Mouse (Mus musculus): ENCODE measurements around the gene Cars. TPM values are rescaled to one million over a fixed set of nuclear protein-coding genes. Genes with fewer than 3 reads are reported as not detected.
"Not testable (repeated sequence)": the region's sequence is repeated elsewhere in the genome, so short reads cannot be mapped to it uniquely, and the experiment has no call there.

Gene Cars
- polyA plus RNA-seq, 1 experiment from 2014 or later, result 69.7 TPM

DNA sequence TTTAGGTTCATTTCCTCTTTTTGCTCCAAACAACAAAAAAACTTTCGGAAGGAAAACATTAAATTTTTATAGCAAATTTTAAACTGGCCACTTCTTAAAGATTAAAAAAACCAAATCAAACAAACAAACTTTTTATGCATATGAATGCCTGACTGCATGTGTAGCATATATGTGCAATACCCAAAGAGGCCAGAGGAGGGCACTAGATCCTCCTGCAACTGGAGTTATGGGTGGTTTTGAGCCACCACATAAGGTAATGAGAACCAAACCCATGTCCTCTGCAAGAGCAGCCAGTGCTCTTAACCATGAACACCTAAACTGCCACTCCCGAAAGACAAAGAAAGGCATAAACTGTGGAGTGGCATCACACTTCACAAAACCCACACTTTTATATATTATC is 55.5 kb downstream of the Cars start:
- no peak for ATAC-seq (ENCODE audit: low FRiP score)

GRCm38 (mm10) chr7:143538671-143539070 is 61.2 kb downstream of the Cars start:
- no peak for ATAC-seq (ENCODE audit: low FRiP score)
- Histone ChIP-seq H3K27ac (ENCODE audit: low read depth, low read length) (no peak overlapping the region), H3K9me3 (ENCODE audit: control insufficient read depth, low read length) (no peaks in the 10 kb centered on the region), H3K9ac (ENCODE audit: low read depth, low read length) (no peak overlapping the region), H3K4me2 (replicated peaks; ENCODE audit: low read depth, low read length) (no peak overlapping the region), H3K27me3 (ENCODE audit: control insufficient read depth, insufficient read depth, low read length) (no peaks in the 10 kb centered on the region), H3K4me3 (ENCODE audit: low read depth, low read length) (no peak overlapping the region), H3K4me1 (replicated peaks; ENCODE audit: control insufficient read depth, insufficient read depth, low read length) (no peaks in the 10 kb centered on the region), H3K36me3 (ENCODE audit: control insufficient read depth, insufficient read depth, low read length) (peaks cover 8% of the 10 kb centered on the region)
- DNase-seq (ENCODE audit: low spot score), result no peak
- WGBS, result 77% methylated on average over 1 of the region's 1 CpGs

More for the DNA sequence above, 55.5 kb downstream of the Cars start:
- Histone ChIP-seq H3K4me2 (replicated peaks; ENCODE audit: low read depth, low read length) (no peak overlapping the region), H3K4me3 (ENCODE audit: low read depth, low read length) (no peak overlapping the region), H3K36me3 (ENCODE audit: control insufficient read depth, insufficient read depth, low read length) (no peaks in the 10 kb centered on the region), H3K4me1 (replicated peaks; ENCODE audit: control insufficient read depth, insufficient read depth, low read length) (no peaks in the 10 kb centered on the region), H3K9ac (ENCODE audit: low read depth, low read length) (no peak overlapping the region), H3K9me3 (ENCODE audit: control insufficient read depth, low read length) (no peaks in the 10 kb centered on the region), H3K27ac (ENCODE audit: low read depth, low read length) (no peak overlapping the region), H3K27me3 (ENCODE audit: control insufficient read depth, insufficient read depth, low read length) (no peaks in the 10 kb centered on the region)
- 91% methylated on average over 2 of the region's 2 CpGs for WGBS
- peak; percentile 69 for DNase-seq (ENCODE audit: low spot score)

- not testable (repeated sequence) for H3K4me2 ChIP-seq (replicated peaks; ENCODE audit: low read depth, low read length); H3K27me3 ChIP-seq (ENCODE audit: control insufficient read depth, insufficient read depth, low read length); ATAC-seq (ENCODE audit: low FRiP score); H3K4me1 ChIP-seq (replicated peaks; ENCODE audit: control insufficient read depth, insufficient read depth, low read length); H3K9me3 ChIP-seq (ENCODE audit: control insufficient read depth, low read length); H3K4me3 ChIP-seq (ENCODE audit: low read depth, low read length); DNase-seq (ENCODE audit: low spot score); H3K9ac ChIP-seq (ENCODE audit: low read depth, low read length); H3K27ac ChIP-seq (ENCODE audit: low read depth, low read length)
- 96% methylated on average over 6 of the region's 6 CpGs for WGBS
- H3K36me3 ChIP-seq (ENCODE audit: control insufficient read depth, insufficient read depth, low read length), result peaks cover 12% of the 10 kb centered on the region
These were observed 61.7 kb downstream of the Cars start for GRCm38 (mm10) chr7:143538229-143538628.

DNA sequence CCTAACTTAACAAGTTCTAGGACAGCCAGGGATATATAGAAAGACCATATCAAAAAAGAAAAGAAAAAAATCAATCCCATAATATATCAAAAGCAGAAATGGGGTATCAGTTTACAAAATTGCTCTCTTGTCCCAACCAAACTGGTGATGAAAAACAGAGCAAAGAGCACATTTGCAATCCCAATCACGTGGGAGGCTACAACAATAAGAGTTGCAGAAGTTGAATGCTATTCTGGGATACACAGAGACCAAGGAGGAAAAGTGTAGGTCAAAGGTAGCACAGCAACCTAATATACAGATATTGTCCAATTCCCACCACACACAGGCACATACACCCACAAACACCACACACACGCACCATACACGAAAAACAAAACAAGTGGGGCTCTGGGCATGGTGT is 63.6 kb downstream of the Cars start:
- Histone ChIP-seq H3K9me3 (ENCODE audit: control insufficient read depth, low read length) (no peaks in the 10 kb centered on the region), H3K36me3 (ENCODE audit: control insufficient read depth, insufficient read depth, low read length) (peaks cover 18% of the 10 kb centered on the region), H3K4me2 (replicated peaks; ENCODE audit: low read depth, low read length) (no peak overlapping the region), H3K4me1 (replicated peaks; ENCODE audit: control insufficient read depth, insufficient read depth, low read length) (no peaks in the 10 kb centered on the region), H3K4me3 (ENCODE audit: low read depth, low read length) (no peak overlapping the region), H3K27ac (ENCODE audit: low read depth, low read length) (no peak overlapping the region), H3K9ac (ENCODE audit: low read depth, low read length) (no peak overlapping the region), H3K27me3 (ENCODE audit: control insufficient read depth, insufficient read depth, low read length) (no peaks in the 10 kb centered on the region)
- DNase-seq (ENCODE audit: low spot score) (no peak), ATAC-seq (ENCODE audit: low FRiP score) (no peak)
- WGBS, result 90% methylated on average over 3 of the region's 3 CpGs

- DNase-seq (ENCODE audit: low spot score), result no peak
- H3K27me3 ChIP-seq (ENCODE audit: control insufficient read depth, insufficient read depth, low read length), result no peaks in the 10 kb centered on the region
- no peak for ATAC-seq (ENCODE audit: low FRiP score)
- 89% methylated on average over 2 of the region's 2 CpGs for WGBS
- no peaks in the 10 kb centered on the region for H3K4me1 ChIP-seq (replicated peaks; ENCODE audit: control insufficient read depth, insufficient read depth, low read length)
- no peak overlapping the region for H3K9ac ChIP-seq (ENCODE audit: low read depth, low read length)
- no peak overlapping the region for H3K4me3 ChIP-seq (ENCODE audit: low read depth, low read length)
- peaks cover 25% of the 10 kb centered on the region for H3K36me3 ChIP-seq (ENCODE audit: control insufficient read depth, insufficient read depth, low read length)
- no peak overlapping the region for H3K27ac ChIP-seq (ENCODE audit: low read depth, low read length)
- no peaks in the 10 kb centered on the region for H3K9me3 ChIP-seq (ENCODE audit: control insufficient read depth, low read length)
- H3K4me2 ChIP-seq (replicated peaks; ENCODE audit: low read depth, low read length), result no peak overlapping the region
These were observed 66.6 kb downstream of the Cars start for GRCm38 (mm10) chr7:143533284-143533683.

GRCm38 (mm10) chr7:143532410-143532809 is 67.5 kb downstream of the Cars start:
- Histone ChIP-seq H3K9ac (ENCODE audit: low read depth, low read length) (no peak overlapping the region), H3K36me3 (ENCODE audit: control insufficient read depth, insufficient read depth, low read length) (peaks cover 32% of the 10 kb centered on the region), H3K4me3 (ENCODE audit: low read depth, low read length) (no peak overlapping the region), H3K4me1 (replicated peaks; ENCODE audit: control insufficient read depth, insufficient read depth, low read length) (no peaks in the 10 kb centered on the region), H3K9me3 (ENCODE audit: control insufficient read depth, low read length) (no peaks in the 10 kb centered on the region), H3K27ac (ENCODE audit: low read depth, low read length) (no peak overlapping the region), H3K4me2 (replicated peaks; ENCODE audit: low read depth, low read length) (no peak overlapping the region), H3K27me3 (ENCODE audit: control insufficient read depth, insufficient read depth, low read length) (no peaks in the 10 kb centered on the region)
- DNase-seq (ENCODE audit: low spot score), result no peak
- 87% methylated on average over 1 of the region's 1 CpGs for WGBS
- ATAC-seq (ENCODE audit: low FRiP score), result no peak

GRCm38 (mm10) chr7:143519333-143519732 is 80.6 kb downstream of the Cars start:
- Histone ChIP-seq H3K4me2 (replicated peaks; ENCODE audit: low read depth, low read length) (no peak overlapping the region), H3K9me3 (ENCODE audit: control insufficient read depth, low read length) (no peaks in the 10 kb centered on the region), H3K27me3 (ENCODE audit: control insufficient read depth, insufficient read depth, low read length) (no peaks in the 10 kb centered on the region), H3K27ac (ENCODE audit: low read depth, low read length) (no peak overlapping the region), H3K4me1 (replicated peaks; ENCODE audit: control insufficient read depth, insufficient read depth, low read length) (no peaks in the 10 kb centered on the region), H3K36me3 (ENCODE audit: control insufficient read depth, insufficient read depth, low read length) (peaks cover 31% of the 10 kb centered on the region), H3K9ac (ENCODE audit: low read depth, low read length) (no peak overlapping the region), H3K4me3 (ENCODE audit: low read depth, low read length) (no peak overlapping the region)
- 79% methylated on average over 4 of the region's 4 CpGs for WGBS
- DNase-seq (ENCODE audit: low spot score) (no peak), ATAC-seq (ENCODE audit: low FRiP score) (no peak)

GRCm38 (mm10) chr7:143514416-143514768 is 85.5 kb downstream of the Cars start:
- no peak overlapping the region for H3K9ac ChIP-seq (ENCODE audit: low read depth, low read length)
- WGBS, result 97% methylated on average over 4 of the region's 4 CpGs
- no peak for ATAC-seq (ENCODE audit: low FRiP score)
- peaks cover 20% of the 10 kb centered on the region for H3K36me3 ChIP-seq (ENCODE audit: control insufficient read depth, insufficient read depth, low read length)
- H3K4me3 ChIP-seq (ENCODE audit: low read depth, low read length), result no peak overlapping the region
- no peak overlapping the region for H3K4me2 ChIP-seq (replicated peaks; ENCODE audit: low read depth, low read length)
- DNase-seq (ENCODE audit: low spot score), result no peak
- no peaks in the 10 kb centered on the region for H3K27me3 ChIP-seq (ENCODE audit: control insufficient read depth, insufficient read depth, low read length)
- H3K9me3 ChIP-seq (ENCODE audit: control insufficient read depth, low read length), result no peaks in the 10 kb centered on the region
- H3K4me1 ChIP-seq (replicated peaks; ENCODE audit: control insufficient read depth, insufficient read depth, low read length), result no peaks in the 10 kb centered on the region
- H3K27ac ChIP-seq (ENCODE audit: low read depth, low read length), result no peak overlapping the region

GRCm38 (mm10) chr7:143513763-143514415 is 86.0 kb downstream of the Cars start:
- DNase-seq (ENCODE audit: low spot score) (no peak), ATAC-seq (ENCODE audit: low FRiP score) (no peak)
- H3K27ac ChIP-seq (ENCODE audit: low read depth, low read length), result no peak overlapping the region
- no peak overlapping the region for H3K4me3 ChIP-seq (ENCODE audit: low read depth, low read length)
- H3K4me2 ChIP-seq (replicated peaks; ENCODE audit: low read depth, low read length), result no peak overlapping the region
- peaks cover 19% of the 10 kb centered on the region for H3K36me3 ChIP-seq (ENCODE audit: control insufficient read depth, insufficient read depth, low read length)
- H3K9ac ChIP-seq (ENCODE audit: low read depth, low read length), result no peak overlapping the region
- no peaks in the 10 kb centered on the region for H3K4me1 ChIP-seq (replicated peaks; ENCODE audit: control insufficient read depth, insufficient read depth, low read length)
- 95% methylated on average over 10 of the region's 10 CpGs for WGBS
- no peaks in the 10 kb centered on the region for H3K27me3 ChIP-seq (ENCODE audit: control insufficient read depth, insufficient read depth, low read length)
- no peaks in the 10 kb centered on the region for H3K9me3 ChIP-seq (ENCODE audit: control insufficient read depth, low read length)

Measured in hindbrain, embryonic 11.5 days (tissue).